Mouse (Mus musculus) heart, postnatal 36 days (tissue): ENCODE measurements around the gene Atrnl1. TPM values are rescaled to one million over a fixed set of nuclear protein-coding genes. Genes with fewer than 3 reads are reported as not detected.

Source experiments
- DNase-seq, 2 experiments: peaks; one replicate each; pipeline ENCODE4 v3.0.0; 2021 to 2022
- intact Hi-C: fragments of 180-260 bp; cut with DNase I; formaldehyde crosslinking; loops from one replicate; pipeline ENCODE4 v1.15.1; 2025
- total RNA-seq, 2 experiments: library from RNA; stranded (reverse); gene quantifications; 2 replicates each; pipeline ENCODE4 v1.2.3; 2021

The Atrnl1 gene
- total RNA-seq, 2 experiments from 2014 or later, result 15.4 to 15.8 TPM

DNA sequence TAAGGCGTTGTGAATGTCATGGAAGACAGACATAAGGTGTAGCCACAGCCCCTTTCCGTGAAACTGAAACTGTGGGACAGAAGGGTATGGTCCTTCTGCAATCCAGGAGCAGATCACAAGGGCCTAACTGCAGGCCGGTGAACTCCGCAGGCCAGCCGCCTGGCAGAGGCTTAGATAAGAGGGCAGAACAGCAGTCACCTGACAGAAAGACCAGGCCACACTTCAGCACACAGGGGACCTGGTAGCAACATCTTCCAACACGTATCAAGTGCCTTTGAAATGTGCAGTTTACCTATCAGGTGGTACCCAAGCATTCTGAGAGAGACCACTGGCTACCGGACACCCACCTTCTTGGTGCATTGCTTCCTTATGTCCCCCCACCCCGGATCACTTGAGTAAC, 451.1 kb downstream of the Atrnl1 start:
- intact Hi-C loops, result no loop called here
- no peak for DNase-seq

DNA sequence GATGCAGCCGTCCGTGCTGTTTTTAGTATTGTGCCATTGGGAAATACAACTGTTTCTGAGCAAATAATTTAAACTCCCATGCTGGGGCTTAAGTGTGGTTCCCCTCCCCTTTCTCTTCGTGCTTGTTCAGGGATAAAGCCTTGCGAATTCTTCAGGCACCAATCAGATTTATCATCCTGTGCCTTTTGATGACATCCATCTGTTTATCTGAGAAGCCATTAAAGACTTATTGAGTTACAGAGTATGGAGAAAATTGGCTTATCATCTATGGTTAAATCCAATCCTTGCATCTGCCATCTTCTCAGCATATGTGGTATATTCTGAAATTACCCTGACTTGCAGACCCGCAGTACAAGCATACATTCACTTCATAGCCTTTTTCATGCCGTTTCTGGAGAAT, 452.7 kb downstream of the Atrnl1 start:
- DNase-seq, result no peak
- intact Hi-C loops, result no loop called here

DNA sequence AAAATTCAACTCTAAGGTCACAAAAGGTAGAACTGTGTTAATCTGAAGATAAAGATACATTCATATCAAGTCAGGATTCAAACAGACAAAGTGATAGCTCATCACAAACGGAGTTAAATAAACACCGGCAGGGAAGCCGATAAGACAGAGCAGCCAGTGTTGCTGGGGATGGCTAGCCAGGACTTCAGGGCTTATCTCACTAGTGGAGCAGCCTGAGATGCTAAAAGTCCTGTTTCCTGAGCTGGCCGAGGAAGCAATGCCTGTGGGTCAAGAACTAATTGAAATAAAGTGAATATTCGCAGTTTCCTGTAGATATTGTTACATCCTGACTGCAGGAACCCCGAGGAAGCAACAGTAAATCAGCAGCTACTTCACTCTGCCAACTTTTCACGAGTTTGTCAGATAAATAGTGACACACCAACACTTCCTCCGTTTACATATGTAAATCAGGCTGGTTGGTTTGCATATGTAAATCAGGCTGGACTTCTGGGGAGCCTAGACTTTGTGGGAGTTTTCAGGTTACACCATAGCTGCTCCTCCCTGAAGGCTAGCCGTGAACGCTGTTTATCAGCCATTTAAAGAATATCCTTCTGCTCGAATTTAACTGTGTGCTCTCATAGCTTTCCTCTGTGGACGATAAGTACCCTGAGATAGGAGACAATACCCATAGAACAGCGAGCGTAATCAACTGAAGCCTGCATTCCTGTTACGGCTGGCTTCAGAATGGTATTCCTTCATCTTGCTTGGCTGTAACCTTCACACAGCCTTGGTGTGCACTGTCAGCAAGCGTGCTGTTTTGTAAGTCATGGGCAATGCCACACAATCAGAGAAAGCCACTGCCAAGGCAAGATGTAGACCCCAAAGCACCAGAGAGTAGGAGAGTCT, 453.5 kb downstream of the Atrnl1 start:
- intact Hi-C loops, result no loop called here
- DNase-seq, result no peak

DNA sequence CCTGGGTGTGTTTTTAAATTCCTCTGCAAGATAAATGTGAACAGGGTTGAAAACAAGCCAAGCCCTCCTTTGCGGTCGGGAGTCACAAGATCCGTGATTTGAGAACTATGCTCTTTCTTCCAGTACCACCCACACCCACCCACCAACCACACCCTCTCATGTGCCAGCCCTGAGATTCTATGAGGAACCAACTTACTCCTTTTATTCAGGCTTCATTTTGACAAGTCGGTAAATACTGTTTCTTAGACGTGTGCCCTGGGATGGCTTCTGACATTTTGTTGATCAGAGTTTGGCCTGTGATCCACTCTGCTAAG, 454.1 kb downstream of the Atrnl1 start:
- intact Hi-C loops, result no loop called here
- DNase-seq, result no peak

DNA sequence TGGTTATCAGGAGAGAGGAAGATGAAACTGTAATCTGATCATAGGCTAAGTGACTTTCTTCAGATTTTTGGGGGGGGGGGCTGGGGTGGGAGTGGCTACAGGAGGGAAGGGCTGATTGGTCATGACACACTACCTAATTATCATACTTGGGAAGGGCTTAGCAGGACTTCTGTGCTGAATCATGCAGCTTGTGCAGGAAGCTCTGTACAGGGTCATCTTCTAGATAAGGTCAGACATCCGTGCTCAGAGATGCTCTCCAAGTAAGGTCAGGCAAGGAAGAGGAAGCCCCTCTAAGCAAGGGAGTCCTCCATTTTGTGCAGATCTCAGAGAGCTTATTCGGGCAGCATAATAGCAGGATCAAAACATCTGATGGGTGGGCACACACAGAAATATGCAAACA, 454.7 kb downstream of the Atrnl1 start:
- intact Hi-C loops, result no loop called here
- DNase-seq, result no peak

DNA sequence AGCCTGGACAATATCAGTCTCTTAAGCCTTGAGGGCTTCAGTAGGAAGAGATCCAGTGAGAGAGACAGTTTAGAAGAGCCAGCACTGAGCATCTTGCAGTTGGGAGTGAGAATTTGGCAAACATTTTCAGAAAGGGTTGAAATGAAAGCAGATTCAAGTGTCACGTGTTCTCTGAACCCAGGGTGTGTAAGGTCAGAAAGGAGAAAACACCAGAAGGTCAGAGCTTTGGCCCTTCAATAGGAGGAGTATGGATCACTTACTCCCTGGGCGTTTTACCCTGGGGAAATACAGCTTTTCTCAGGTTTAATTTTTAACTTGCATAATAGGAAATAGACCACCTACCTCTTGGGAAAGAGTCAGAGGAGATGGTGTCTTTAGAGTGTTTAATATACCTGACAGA, 457.3 kb downstream of the Atrnl1 start:
- intact Hi-C loops, result no loop called here
- DNase-seq, result no peak

DNA sequence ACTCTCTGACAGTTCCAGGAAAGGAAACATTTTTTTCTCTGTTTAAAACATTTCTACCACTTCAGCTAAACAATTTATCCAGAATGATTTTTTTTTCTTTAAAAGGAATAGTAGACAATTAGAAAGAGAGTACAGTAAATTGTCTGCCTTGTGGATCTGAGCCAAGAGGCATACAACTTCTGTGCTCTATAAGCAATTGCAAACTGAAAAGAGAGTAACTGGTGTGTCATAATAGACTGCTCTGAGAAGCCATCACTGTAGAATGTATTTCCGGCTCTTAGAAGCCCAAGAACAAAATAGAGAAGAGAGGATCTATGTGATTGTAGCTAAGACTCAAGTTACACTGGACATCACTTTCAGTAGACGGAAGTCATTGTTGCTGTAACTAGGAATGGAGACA, 458.1 kb downstream of the Atrnl1 start:
- intact Hi-C loops, result no loop called here
- DNase-seq, result no peak

DNA sequence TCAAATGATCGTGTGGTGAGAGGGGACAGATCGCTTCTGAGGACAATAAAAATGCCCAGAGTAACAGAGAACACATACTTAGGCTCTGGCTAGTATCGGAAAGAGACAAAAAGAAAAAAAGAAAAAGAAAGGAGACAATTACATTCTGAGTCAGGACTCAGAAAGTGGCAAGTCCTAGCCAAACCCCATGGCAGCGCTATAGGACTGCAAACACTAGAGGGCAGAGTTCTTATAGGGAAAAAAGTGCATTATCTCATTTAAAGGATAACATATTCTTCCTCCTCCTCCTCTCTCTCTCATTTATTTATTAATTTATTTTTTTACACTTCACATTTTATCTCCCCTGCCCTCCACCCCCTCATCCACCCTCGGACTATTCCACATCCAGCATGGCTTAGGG, 461.6 kb downstream of the Atrnl1 start:
- no peak for DNase-seq
- intact Hi-C loops, result loop anchor here (5.0 kb wide), 1 partner anchor 395 kb away; no protein-coding TSS in a partner anchor

DNA sequence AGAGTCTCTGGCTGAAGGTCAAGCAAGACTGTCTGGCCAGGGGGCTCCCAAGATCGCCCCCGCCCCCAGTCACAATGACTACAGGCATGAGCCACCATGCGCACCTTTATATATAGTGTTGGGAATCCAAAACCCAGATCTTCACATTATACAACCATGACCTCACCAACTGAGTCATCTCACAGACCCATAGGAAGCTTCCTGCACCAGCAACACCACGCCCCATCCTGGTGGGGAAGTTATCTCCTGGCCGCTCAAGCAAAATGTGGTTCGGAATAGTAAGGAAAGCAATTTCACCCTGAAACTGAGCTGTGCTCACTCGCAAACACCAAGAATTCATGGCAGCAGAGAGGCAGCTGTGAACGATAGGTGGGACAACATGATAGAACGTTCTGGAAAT, 462.0 kb downstream of the Atrnl1 start:
- no peak for DNase-seq
- intact Hi-C loops, result loop anchor here (5.0 kb wide), 1 partner anchor 394 kb away; no protein-coding TSS in a partner anchor

DNA sequence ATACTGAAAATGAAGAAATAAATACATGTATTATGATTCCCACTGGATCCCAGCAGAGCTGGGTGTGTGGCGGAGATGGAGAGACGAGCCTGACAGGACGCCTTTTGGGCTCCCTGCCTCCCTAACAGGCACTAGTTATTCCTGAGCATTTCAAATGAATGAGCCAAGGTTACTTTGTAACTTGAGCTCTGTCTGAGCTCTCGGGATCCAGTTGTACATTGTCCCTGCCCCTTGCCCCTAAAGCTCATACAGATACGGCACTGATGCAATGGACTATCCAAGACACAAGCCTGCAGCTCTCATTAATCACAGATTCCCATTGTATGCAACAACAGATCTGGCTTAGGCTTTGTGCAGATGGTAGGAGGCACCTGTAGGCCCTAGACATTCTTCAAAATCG, 464.4 kb downstream of the Atrnl1 start:
- intact Hi-C loops, result no loop called here
- no peak for DNase-seq

DNA sequence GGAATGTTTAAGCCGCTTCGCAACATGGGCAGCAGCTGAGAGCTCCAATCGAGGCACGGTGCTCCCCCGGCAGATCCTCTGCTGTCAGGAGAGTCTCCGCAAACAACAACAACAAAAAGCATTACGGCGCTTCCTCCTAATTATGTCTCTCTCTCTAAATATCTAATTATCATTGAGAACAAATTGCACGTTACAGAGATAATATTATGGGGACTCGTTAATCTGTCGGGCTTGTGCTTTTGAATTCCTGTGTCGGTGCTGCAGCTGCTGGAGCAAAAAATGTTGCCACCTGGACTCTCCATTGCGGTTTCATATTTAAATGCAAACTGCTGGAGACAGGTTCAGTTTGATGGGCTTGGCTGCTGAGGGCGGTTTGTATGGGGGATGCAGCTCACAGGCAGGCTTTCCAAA, 466.1 kb downstream of the Atrnl1 start:
- intact Hi-C loops, result no loop called here
- DNase-seq, result no peak

DNA sequence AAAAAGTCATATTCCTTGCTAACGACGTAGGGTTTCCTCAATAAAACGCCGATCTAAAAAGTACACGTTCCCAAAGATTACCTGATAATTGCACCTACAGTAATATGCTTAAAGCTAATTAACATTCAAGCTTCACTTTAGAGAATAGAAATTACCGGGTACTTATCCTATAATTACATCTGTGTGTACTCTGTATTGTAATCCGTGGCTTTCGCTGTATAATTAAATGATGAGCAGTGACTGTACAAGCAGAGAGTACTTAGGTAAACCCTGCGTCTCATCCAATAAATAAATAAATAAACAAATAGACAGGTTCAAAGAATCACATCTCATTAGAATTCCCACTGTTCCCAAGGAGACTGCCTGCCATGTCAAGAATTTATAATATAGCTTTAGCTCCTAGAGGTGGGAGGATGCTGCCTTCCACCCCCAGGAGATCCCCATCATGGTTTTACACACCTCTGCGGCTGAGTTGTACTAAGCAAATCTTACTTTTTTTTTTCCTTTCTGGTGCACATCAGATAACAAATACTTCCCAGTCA, 466.8 kb downstream of the Atrnl1 start:
- intact Hi-C loops, result no loop called here
- DNase-seq, result no peak

DNA sequence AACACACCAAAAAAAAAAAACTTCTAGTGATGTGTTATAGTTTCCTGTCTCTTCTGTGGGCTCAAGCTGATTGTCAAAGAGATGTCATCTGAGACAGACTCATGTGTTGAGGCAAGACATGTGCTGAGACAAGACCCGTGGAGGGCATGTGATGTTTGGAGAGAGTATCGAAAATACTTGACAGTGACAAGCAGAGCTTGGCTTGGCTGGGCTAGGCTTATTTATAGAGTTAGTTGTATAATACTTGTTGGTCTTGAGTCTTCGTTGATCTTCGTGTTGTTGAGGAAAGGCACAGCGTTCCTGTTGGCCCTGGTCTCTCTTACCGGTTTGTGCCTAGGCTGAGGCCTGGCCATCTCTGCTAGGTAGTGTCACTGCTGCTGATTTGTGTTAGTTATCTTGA, 469.3 kb downstream of the Atrnl1 start:
- no peak for DNase-seq
- intact Hi-C loops, result no loop called here

DNA sequence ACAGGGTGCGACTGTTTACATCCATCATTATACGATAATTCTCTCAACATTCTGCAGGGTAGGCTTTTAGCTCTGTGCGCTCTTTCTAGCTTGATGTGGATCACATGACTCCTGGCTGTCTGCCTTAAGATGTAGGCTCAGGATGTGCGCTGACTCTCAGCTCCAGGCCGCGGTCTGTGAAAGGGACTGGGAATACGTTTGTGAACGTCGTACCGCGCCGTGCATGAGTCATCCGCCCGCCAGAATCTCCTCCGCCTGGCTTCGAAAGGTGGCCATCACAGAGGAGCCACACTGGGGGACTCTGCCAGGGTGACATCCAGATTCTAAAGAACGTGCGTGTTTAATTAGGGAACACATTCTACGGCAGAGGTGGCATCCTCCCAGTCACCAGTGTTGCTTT, 471.9 kb downstream of the Atrnl1 start:
- intact Hi-C loops, result no loop called here
- DNase-seq, result no peak

DNA sequence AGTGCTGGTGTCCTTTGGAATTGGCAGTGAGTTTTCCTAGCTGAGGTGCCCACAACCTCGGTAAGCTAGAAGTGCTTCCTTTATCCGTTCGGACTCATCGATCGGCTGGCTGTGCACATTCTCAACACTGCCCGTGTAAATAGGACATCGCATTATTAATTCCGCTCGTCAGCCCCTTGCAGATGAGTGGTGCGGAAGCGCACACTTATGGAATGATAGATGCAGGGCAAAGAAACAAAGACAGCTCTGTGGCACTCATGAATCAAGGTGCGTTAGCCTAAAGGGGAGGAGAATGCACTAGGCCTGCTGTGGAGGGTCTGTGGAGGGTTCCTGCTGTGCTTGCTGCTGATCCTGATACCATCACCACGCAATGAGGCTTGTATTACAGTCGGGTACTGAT, 474.0 kb downstream of the Atrnl1 start:
- intact Hi-C loops, result no loop called here

DNA sequence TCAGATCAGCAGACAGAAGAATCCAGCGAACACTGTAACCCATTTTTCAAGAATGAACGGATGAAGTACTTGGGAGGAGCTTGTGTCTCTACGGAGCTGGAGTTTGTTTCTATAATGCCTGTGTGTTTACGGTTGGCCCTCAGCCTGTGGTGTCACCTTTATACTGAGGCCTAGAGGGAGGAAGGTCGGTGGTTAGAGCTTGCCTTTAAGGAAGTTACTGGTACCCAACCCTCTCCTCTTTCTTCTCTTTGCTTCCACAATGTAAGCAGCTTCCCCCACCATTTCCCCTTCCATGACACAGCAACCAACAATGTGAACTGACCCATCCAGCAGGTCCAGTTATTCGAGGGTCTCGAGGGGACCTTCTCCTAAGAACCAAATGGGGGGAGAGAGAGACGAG, 475.9 kb downstream of the Atrnl1 start:
- intact Hi-C loops, result no loop called here
- no peak for DNase-seq

More for the DNA sequence above, 474.0 kb downstream of the Atrnl1 start:
- DNase-seq, result no peak

DNA sequence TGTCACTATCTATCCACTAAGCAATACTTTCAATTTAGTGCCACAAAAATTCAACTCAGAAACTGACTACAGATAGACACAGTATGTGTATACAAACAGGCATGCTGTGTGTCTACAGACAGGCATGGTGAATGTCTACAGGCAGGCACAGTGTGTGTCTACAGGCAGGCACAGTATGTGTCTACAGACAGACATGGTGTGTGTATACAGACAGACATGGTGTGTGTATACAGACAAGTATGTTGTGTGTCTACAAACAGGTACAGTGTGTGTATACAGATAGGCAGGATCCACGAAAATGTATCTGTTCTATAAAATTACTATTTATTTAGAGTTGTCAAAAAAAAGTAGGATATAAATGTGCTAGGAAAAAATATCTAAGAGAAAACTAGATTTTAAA, 477.1 kb downstream of the Atrnl1 start:
- DNase-seq, result no peak
- intact Hi-C loops, result no loop called here

DNA sequence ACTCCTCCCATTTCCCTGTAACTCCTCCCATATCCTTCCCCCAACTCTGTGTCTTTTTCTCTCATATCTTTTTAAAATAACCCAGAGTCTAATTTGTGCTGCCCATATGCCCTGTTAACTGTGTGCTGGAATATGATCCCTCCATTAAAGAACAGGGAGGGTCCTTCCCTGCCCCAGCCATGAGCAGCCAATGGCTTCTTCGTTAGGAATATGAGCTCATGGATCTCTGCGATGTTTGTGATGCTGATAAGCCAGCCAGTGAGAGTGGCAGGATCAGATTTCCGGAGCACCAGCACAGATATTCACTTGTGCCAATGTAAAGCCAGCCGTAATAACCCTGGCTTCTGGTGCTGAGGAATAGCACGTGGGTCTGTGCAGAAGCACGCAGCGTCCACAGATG, 477.6 kb downstream of the Atrnl1 start:
- no peak for DNase-seq
- intact Hi-C loops, result no loop called here

DNA sequence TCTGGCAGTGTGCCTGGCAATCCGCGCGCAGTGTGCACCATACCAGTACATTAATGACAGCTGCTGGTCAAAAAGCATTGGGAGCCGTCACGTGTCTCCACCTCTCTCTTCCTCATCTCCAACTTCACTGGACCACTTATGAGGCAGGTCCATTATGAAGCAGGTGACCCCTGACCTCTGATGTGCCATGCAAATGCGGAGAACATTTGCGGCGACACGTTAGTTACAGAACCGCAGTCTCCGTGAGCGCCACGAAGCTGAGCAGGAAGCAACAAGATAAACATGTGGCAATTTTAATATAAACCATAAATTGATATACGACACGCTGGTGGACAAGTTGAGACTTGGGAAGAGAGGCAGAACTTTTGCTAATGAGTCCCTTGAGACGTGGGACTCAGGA, 481.1 kb downstream of the Atrnl1 start:
- DNase-seq, result no peak
- intact Hi-C loops, result no loop called here

DNA sequence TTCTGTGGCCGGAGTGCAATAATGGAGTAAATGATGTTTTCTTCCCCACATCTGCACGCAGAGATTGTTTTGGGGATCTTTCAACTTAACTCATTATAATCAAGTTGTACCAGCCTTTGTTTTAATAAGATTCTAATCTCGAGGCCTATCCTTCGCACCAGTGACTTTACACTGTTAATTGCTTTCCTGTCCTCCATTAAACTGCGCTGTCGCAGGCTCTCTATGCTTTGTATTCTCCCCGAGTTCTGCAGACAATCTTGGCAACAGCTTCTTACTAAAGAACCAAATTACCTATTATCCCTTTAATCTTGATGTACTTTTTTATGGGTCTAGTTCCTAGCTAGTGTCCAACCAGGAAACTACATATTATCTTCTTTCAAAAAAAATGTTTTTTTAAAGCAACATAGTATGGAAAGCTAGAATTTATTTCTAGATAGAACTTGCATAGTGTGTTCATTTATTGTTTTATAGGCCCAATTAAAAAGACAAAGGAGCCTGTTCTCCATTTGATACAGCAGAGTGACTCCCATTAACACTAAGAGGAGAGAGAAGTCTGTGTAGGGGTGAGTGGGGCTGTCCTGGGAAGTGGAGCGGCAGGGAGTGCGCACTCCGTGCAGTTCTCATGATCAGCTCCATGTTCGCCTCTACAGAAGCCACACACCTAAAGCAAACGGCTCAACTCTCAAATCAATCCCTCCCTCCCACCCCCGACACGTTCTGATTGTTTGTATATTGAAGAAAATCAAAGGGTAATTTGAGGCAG, 484.1 kb downstream of the Atrnl1 start:
- intact Hi-C loops, result no loop called here
- DNase-seq, result no peak

DNA sequence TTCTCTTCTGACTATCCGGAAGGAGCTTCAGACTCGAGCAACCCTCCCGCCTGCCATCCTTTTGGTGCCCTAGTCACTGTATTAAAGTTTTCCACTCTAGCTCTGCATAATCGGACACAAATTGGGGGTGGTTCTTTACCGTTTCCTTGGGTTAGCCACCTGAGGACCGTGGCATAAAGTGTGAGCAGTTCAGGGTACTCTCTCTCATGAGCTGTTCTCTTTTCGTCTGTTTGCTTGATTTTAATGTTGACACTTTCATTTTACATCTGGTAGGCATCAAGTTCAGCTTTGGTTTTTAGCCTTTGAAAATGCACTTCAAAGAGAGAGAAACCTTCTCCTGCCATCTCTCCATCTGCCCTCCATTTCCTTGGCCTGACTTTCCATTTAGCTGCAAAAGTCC, 484.9 kb downstream of the Atrnl1 start:
- DNase-seq, result no peak
- intact Hi-C loops, result no loop called here

DNA sequence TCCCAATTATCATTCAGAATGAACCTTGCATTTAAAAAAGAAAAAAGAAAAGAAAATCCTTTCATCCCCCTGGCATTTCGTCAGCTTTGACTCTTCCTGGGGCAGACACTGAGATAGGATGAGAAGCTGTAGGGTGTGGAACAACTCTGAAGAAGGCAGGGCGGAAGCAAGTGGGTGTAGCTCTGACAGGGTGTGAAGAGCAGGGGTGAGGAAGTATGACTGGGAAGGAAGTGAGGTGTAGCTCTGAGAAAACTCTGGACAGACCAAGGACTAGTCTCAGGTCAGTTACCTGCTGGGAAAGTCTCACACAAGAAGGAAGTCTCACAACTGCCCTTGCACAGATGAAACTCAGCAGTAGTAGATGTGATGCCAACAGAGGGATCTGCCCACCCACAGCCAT, 486.4 kb downstream of the Atrnl1 start:
- DNase-seq, result no peak
- intact Hi-C loops, result no loop called here
